Mouse (Mus musculus): ENCODE results near the gene Pigm. TPM values are rescaled to one million over a fixed set of nuclear protein-coding genes. Genes with fewer than 3 reads are reported as not detected.

Gene Pigm
- 4.7 and 4.9 TPM in 2 replicates for polyA plus RNA-seq (2015; fragmentation: Nextera tagmentation; extraction: Ambion mirVana)

GRCm38 (mm10) chr1:172376198-172376667, at the start of gene Pigm:
Pigm (plus strand) TSS chr1:172376546.
- Histone ChIP-seq H3K4me3 (peak within 1 kb of the TSS; percentile 88), H3K27me3 (no peaks in the 10 kb centered on the region), H3K9me3 (no peaks in the 10 kb centered on the region), H3K27ac (peak within 1 kb of the TSS; percentile 85), H3K4me1 (replicated peaks) (peaks cover 40% of the 10 kb centered on the region), H3K4me2 (peak within 1 kb of the TSS; percentile 98), H3K36me3 (0 out of 2 replicates have a peak, but pooled peaks cover 7% of the 10 kb centered on the region), H3K9ac (peak within 1 kb of the TSS; percentile 91)
- peak; percentile 99 for ATAC-seq (ENCODE audit: low FRiP score)
- under 1% methylated on average over 39 of the region's 39 CpGs for WGBS

GRCm38 (mm10) chr1:172326684-172327083, 49.7 kb upstream of the Pigm start:
- H3K27me3 ChIP-seq, result peaks cover 25% of the 10 kb centered on the region
- H3K4me1 ChIP-seq (replicated peaks), result peaks cover 43% of the 10 kb centered on the region
- H3K27ac ChIP-seq, result no peak overlapping the region
- H3K4me2 ChIP-seq, result peak overlapping the region; percentile 78
- 61% methylated on average over 11 of the region's 11 CpGs for WGBS
- ATAC-seq (ENCODE audit: low FRiP score), result no peak
- H3K36me3 ChIP-seq, result no peaks in the 10 kb centered on the region
- H3K4me3 ChIP-seq, result peak overlapping the region; percentile 51
- H3K9ac ChIP-seq, result peak overlapping the region; percentile 73
- H3K9me3 ChIP-seq, result no peaks in the 10 kb centered on the region

- H3K9me3 ChIP-seq, result no peaks in the 10 kb centered on the region
- no peak overlapping the region for H3K9ac ChIP-seq
- H3K27me3 ChIP-seq, result peaks cover 25% of the 10 kb centered on the region
- no peaks in the 10 kb centered on the region for H3K36me3 ChIP-seq
- peaks cover 43% of the 10 kb centered on the region for H3K4me1 ChIP-seq (replicated peaks)
- no peak overlapping the region for H3K4me3 ChIP-seq
- ATAC-seq (ENCODE audit: low FRiP score), result no peak
- no peak overlapping the region for H3K4me2 ChIP-seq
- H3K27ac ChIP-seq, result no peak overlapping the region
- WGBS, result 89% methylated on average over 16 of the region's 16 CpGs
Observed at GRCm38 (mm10) chr1:172327206-172328001, 48.9 kb upstream of the Pigm start.

GRCm38 (mm10) chr1:172328041-172328440, 48.3 kb upstream of the Pigm start:
- H3K4me3 ChIP-seq, result no peak overlapping the region
- peaks cover 25% of the 10 kb centered on the region for H3K27me3 ChIP-seq
- H3K9ac ChIP-seq, result no peak overlapping the region
- WGBS, result 84% methylated on average over 3 of the region's 3 CpGs
- H3K27ac ChIP-seq, result no peak overlapping the region
- H3K4me2 ChIP-seq, result no peak overlapping the region
- peaks cover 38% of the 10 kb centered on the region for H3K4me1 ChIP-seq (replicated peaks)
- no peaks in the 10 kb centered on the region for H3K9me3 ChIP-seq
- ATAC-seq (ENCODE audit: low FRiP score), result no peak
- H3K36me3 ChIP-seq, result no peaks in the 10 kb centered on the region

GRCm38 (mm10) chr1:172328461-172328860, 47.9 kb upstream of the Pigm start:
- ATAC-seq (ENCODE audit: low FRiP score), result no peak
- no peaks in the 10 kb centered on the region for H3K36me3 ChIP-seq
- 83% methylated on average over 7 of the region's 7 CpGs for WGBS
- H3K9ac ChIP-seq, result peak overlapping the region; percentile 71; the same call in 1 of the 2 replicates
- no peaks in the 10 kb centered on the region for H3K9me3 ChIP-seq
- H3K4me1 ChIP-seq (replicated peaks), result peaks cover 36% of the 10 kb centered on the region
- H3K4me2 ChIP-seq, result peak overlapping the region; percentile 57
- H3K4me3 ChIP-seq, result peak overlapping the region; percentile 38
- peaks cover 25% of the 10 kb centered on the region for H3K27me3 ChIP-seq
- H3K27ac ChIP-seq, result no peak overlapping the region

- Histone ChIP-seq H3K4me2 (peak within 1 kb of the TSS; percentile 57), H3K36me3 (no peaks in the 10 kb centered on the region), H3K4me1 (replicated peaks) (peaks cover 36% of the 10 kb centered on the region), H3K9ac (peak within 1 kb of the TSS; percentile 71), H3K4me3 (peak within 1 kb of the TSS; percentile 38), H3K9me3 (no peaks in the 10 kb centered on the region), H3K27ac (0 out of 2 replicates have a peak within 1 kb of the TSS, but pooled peaks have one; percentile 20), H3K27me3 (peaks cover 25% of the 10 kb centered on the region)
- WGBS, result 20% methylated on average over 9 of the region's 9 CpGs
- peak; percentile 81 for ATAC-seq (ENCODE audit: low FRiP score)
Observed at GRCm38 (mm10) chr1:172329131-172329530, 47.2 kb upstream of the Pigm start, which contains the start of gene Kcnj9. Kcnj9 (minus strand) TSS chr1:172329318.

GRCm38 (mm10) chr1:172329616-172330015, 46.7 kb upstream of the Pigm start:
- ATAC-seq (ENCODE audit: low FRiP score), result peak; percentile 9; the same call in 1 of the 2 replicates
- 62% methylated on average over 6 of the region's 6 CpGs for WGBS
- peaks cover 25% of the 10 kb centered on the region for H3K27me3 ChIP-seq
- peak overlapping the region; percentile 71; the same call in 1 of the 2 replicates for H3K9ac ChIP-seq
- no peaks in the 10 kb centered on the region for H3K9me3 ChIP-seq
- H3K27ac ChIP-seq, result no peak overlapping the region
- H3K36me3 ChIP-seq, result no peaks in the 10 kb centered on the region
- H3K4me3 ChIP-seq, result 0 out of 2 replicates have a peak overlapping the region, but pooled peaks have one; percentile 38
- H3K4me2 ChIP-seq, result peak overlapping the region; percentile 57
- peaks cover 31% of the 10 kb centered on the region for H3K4me1 ChIP-seq (replicated peaks)

- Histone ChIP-seq H3K9ac (no peak overlapping the region), H3K4me2 (no peak overlapping the region), H3K4me3 (no peak overlapping the region), H3K27me3 (peaks cover 12% of the 10 kb centered on the region), H3K9me3 (no peaks in the 10 kb centered on the region), H3K27ac (no peak overlapping the region), H3K36me3 (no peaks in the 10 kb centered on the region), H3K4me1 (replicated peaks) (peaks cover 20% of the 10 kb centered on the region)
- 62% methylated on average over 8 of the region's 8 CpGs for WGBS
- no peak for ATAC-seq (ENCODE audit: low FRiP score)
Observed at GRCm38 (mm10) chr1:172331422-172331947, 44.9 kb upstream of the Pigm start.

GRCm38 (mm10) chr1:172332925-172333324, 43.4 kb upstream of the Pigm start:
- WGBS, result 80% methylated on average over 2 of the region's 2 CpGs
- no peaks in the 10 kb centered on the region for H3K9me3 ChIP-seq
- no peak overlapping the region for H3K9ac ChIP-seq
- H3K27ac ChIP-seq, result no peak overlapping the region
- no peak overlapping the region for H3K4me2 ChIP-seq
- no peak for ATAC-seq (ENCODE audit: low FRiP score)
- no peaks in the 10 kb centered on the region for H3K36me3 ChIP-seq
- H3K4me3 ChIP-seq, result no peak overlapping the region
- H3K27me3 ChIP-seq, result no peaks in the 10 kb centered on the region
- H3K4me1 ChIP-seq (replicated peaks), result peaks cover 21% of the 10 kb centered on the region

- peaks cover 18% of the 10 kb centered on the region for H3K4me1 ChIP-seq (replicated peaks)
- WGBS, result 12% methylated on average over 3 of the region's 3 CpGs
Observed at GRCm38 (mm10) chr1:172333512-172333911, 42.8 kb upstream of the Pigm start.

GRCm38 (mm10) chr1:172335804-172336203, 40.5 kb upstream of the Pigm start:
- no peak overlapping the region for H3K27ac ChIP-seq
- H3K27me3 ChIP-seq, result no peaks in the 10 kb centered on the region
- no peak for ATAC-seq (ENCODE audit: low FRiP score)
- H3K4me2 ChIP-seq, result no peak overlapping the region
- peaks cover 12% of the 10 kb centered on the region for H3K4me1 ChIP-seq (replicated peaks)
- no peaks in the 10 kb centered on the region for H3K36me3 ChIP-seq
- WGBS, result 82% methylated on average over 15 of the region's 15 CpGs
- no peak overlapping the region for H3K9ac ChIP-seq
- no peak overlapping the region for H3K4me3 ChIP-seq
- H3K9me3 ChIP-seq, result no peaks in the 10 kb centered on the region

More at GRCm38 (mm10) chr1:172333512-172333911, 42.8 kb upstream of the Pigm start:
- no peaks in the 10 kb centered on the region for H3K36me3 ChIP-seq
- no peaks in the 10 kb centered on the region for H3K9me3 ChIP-seq
- no peak overlapping the region for H3K9ac ChIP-seq
- H3K4me3 ChIP-seq, result no peak overlapping the region
- H3K4me2 ChIP-seq, result no peak overlapping the region
- no peaks in the 10 kb centered on the region for H3K27me3 ChIP-seq
- H3K27ac ChIP-seq, result no peak overlapping the region
- ATAC-seq (ENCODE audit: low FRiP score), result no peak

- no peak overlapping the region for H3K27ac ChIP-seq
- WGBS, result 31% methylated on average over 2 of the region's 2 CpGs
- H3K4me3 ChIP-seq, result no peak overlapping the region
- peaks cover 15% of the 10 kb centered on the region; the same call in 1 of the 2 replicates for H3K27me3 ChIP-seq
- ATAC-seq (ENCODE audit: low FRiP score), result no peak
- peaks cover 23% of the 10 kb centered on the region for H3K4me1 ChIP-seq (replicated peaks)
- no peaks in the 10 kb centered on the region for H3K9me3 ChIP-seq
- no peak overlapping the region for H3K9ac ChIP-seq
- H3K36me3 ChIP-seq, result no peaks in the 10 kb centered on the region
- H3K4me2 ChIP-seq, result no peak overlapping the region
Observed at GRCm38 (mm10) chr1:172337411-172338185, 38.7 kb upstream of the Pigm start.
